Mouse (Mus musculus) MEL (cell line): ENCODE measurements around the gene Snrnp27. TPM values are rescaled to one million over a fixed set of nuclear protein-coding genes. Genes with fewer than 3 reads are reported as not detected.
A peak's percentile ranks its signal among the peaks of the same experiment; 100 is the strongest.

Experiments used
- DNase-seq: peaks from one replicate; pipeline ENCODE4 v3.0.0; 2011; ENCODE audit warnings: low read depth, low spot score
- H3K27ac ChIP-seq: 2 replicates; pipeline ENCODE4 v1.5.1; 2012; ENCODE audit warnings: low read depth, mild to moderate bottlenecking, control low read depth, low read length, moderate library complexity; ENCODE audit not compliant: control insufficient read depth
- H3K27me3 ChIP-seq, 2 experiments: fragments of 150-350 bp in 1 of 2; sonication (generic) in 1 of 2; 2 replicates each; pipeline ENCODE4 v1.6.1; 2012; ENCODE audit warnings: low read length in 2 of 2, mild to moderate bottlenecking in 2 of 2, improper control_type of control experiment in 1 of 2, moderate library complexity in 1 of 2; ENCODE audit not compliant: insufficient read depth in 2 of 2, control insufficient read depth in 1 of 2
- H3K36me3 ChIP-seq, 2 experiments: 2 replicates each; pipeline ENCODE4 v1.6.1; 2012 to 2014; ENCODE audit warnings: low read length in 2 of 2, improper control_type of control experiment in 1 of 2, inconsistent platforms in 1 of 2, mild to moderate bottlenecking in 1 of 2; ENCODE audit not compliant: insufficient read depth in 2 of 2, control insufficient read depth in 1 of 2
- H3K4me1 ChIP-seq, 2 experiments: fragments of 150-350 bp in 1 of 2; sonication (generic) in 1 of 2; 2 replicates each; pipeline ENCODE4 v1.6.1; 2012; ENCODE audit warnings: low read length in 2 of 2, improper control_type of control experiment in 1 of 2, mild to moderate bottlenecking in 1 of 2; ENCODE audit not compliant: insufficient read depth in 2 of 2, control insufficient read depth in 1 of 2
- H3K4me3 ChIP-seq, 2 experiments: fragments of 150-350 bp in 1 of 2; sonication (generic) in 1 of 2; 2 replicates each; pipeline ENCODE4 v1.5.1; 2012; ENCODE audit warnings: low read depth in 2 of 2, low read length in 2 of 2, mild to moderate bottlenecking in 2 of 2, moderate library complexity in 2 of 2, control low read depth in 1 of 2, improper control_type of control experiment in 1 of 2; ENCODE audit not compliant: control insufficient read depth in 1 of 2, insufficient read depth in 1 of 2
- H3K79me2 ChIP-seq: 2 replicates; pipeline ENCODE4 v1.6.1; 2012; ENCODE audit warnings: mild to moderate bottlenecking, low read length, moderate library complexity; ENCODE audit not compliant: control insufficient read depth, poor library complexity, insufficient read depth
- H3K9ac ChIP-seq: 2 replicates; pipeline ENCODE4 v1.6.1; 2012; ENCODE audit warnings: low read depth, mild to moderate bottlenecking, control low read depth, low read length, moderate library complexity; ENCODE audit not compliant: control insufficient read depth, poor library complexity, severe bottlenecking
- H3K9me3 ChIP-seq: fragments of 150-350 bp; sonication (generic); replicated peaks from 2 replicates; pipeline ENCODE4 v1.6.1; 2012; ENCODE audit warnings: mild to moderate bottlenecking, low read length, improper control_type of control experiment, moderate library complexity; ENCODE audit not compliant: insufficient read depth
- BHLHE40 ChIP-seq: IDR thresholded peaks from 2 replicates; pipeline ENCODE4 v1.6.1; 2012; ENCODE audit warnings: low read depth, mild to moderate bottlenecking, inconsistent platforms, low read length, improper control_type of control experiment, borderline replicate concordance
- CHD1 ChIP-seq: IDR thresholded peaks from 2 replicates; pipeline ENCODE4 v1.6.1; 2012; ENCODE audit warnings: low read depth, mild to moderate bottlenecking, inconsistent platforms, low read length, improper control_type of control experiment
- CHD2 ChIP-seq: IDR thresholded peaks from 2 replicates; pipeline ENCODE4 v1.6.1; 2011; ENCODE audit warnings: low read length, improper control_type of control experiment
- CTCF ChIP-seq, 3 experiments: IDR thresholded peaks in 2 of 3; conservative IDR thresholded peaks in 1 of 3; 2 replicates each; pipeline ENCODE4 v1.5.1; 2011 to 2012; ENCODE audit warnings: low read length in 3 of 3, low read depth in 2 of 3, mild to moderate bottlenecking in 2 of 3, improper control_type of control experiment in 1 of 3, inconsistent platforms in 1 of 3, mixed read lengths in 1 of 3, moderate library complexity in 1 of 3; ENCODE audit not compliant: control insufficient read depth in 1 of 3, insufficient read depth in 1 of 3, poor library complexity in 1 of 3, severe bottlenecking in 1 of 3
- E2F4 ChIP-seq: IDR thresholded peaks from 2 replicates; pipeline ENCODE4 v1.6.1; 2011; ENCODE audit warnings: low read depth, low read length, improper control_type of control experiment, borderline replicate concordance
- ELF1 ChIP-seq: IDR thresholded peaks from 2 replicates; pipeline ENCODE4 v1.6.1; 2014; ENCODE audit warnings: low read depth, mild to moderate bottlenecking, inconsistent platforms, low read length, improper control_type of control experiment, moderate library complexity
- EP300 ChIP-seq, 2 experiments: IDR thresholded peaks; 2 replicates each; pipeline ENCODE4 v1.6.1; 2011; ENCODE audit warnings: improper control_type of control experiment in 2 of 2, low read length in 2 of 2, low read depth in 1 of 2, mild to moderate bottlenecking in 1 of 2
- ETS1 ChIP-seq: IDR thresholded peaks from 2 replicates; pipeline ENCODE4 v1.6.1; 2012; ENCODE audit warnings: low read depth, mild to moderate bottlenecking, inconsistent platforms, low read length, improper control_type of control experiment, moderate library complexity
- GATA1 ChIP-seq: IDR thresholded peaks from 2 replicates; pipeline ENCODE4 v1.6.1; 2011; ENCODE audit warnings: low read depth, low read length, improper control_type of control experiment
- HCFC1 ChIP-seq: IDR thresholded peaks from 2 replicates; pipeline ENCODE4 v1.6.1; 2012; ENCODE audit warnings: low read depth, mild to moderate bottlenecking, inconsistent platforms, low read length, improper control_type of control experiment, moderate library complexity
- JUND ChIP-seq: IDR thresholded peaks from 2 replicates; pipeline ENCODE4 v1.6.1; 2011; ENCODE audit warnings: low read depth, mild to moderate bottlenecking, improper control_type of control experiment, low read length
- KAT2A ChIP-seq: conservative IDR thresholded peaks from 2 replicates; pipeline ENCODE4 v1.6.1; 2012; ENCODE audit warnings: low read depth, low read length, improper control_type of control experiment, inconsistent platforms
- MAFK ChIP-seq: IDR thresholded peaks from 2 replicates; pipeline ENCODE4 v1.6.1; 2011; ENCODE audit warnings: low read depth, mild to moderate bottlenecking, low read length, improper control_type of control experiment, borderline replicate concordance
- MAX ChIP-seq: IDR thresholded peaks from 2 replicates; pipeline ENCODE4 v1.6.1; 2011; ENCODE audit warnings: low read length, improper control_type of control experiment
- MAZ ChIP-seq: IDR thresholded peaks from 2 replicates; pipeline ENCODE4 v1.6.1; 2012; ENCODE audit warnings: low read depth, mild to moderate bottlenecking, inconsistent platforms, low read length, improper control_type of control experiment
- MEF2A ChIP-seq: IDR thresholded peaks from 2 replicates; pipeline ENCODE4 v1.6.1; 2014; ENCODE audit warnings: low read depth, mild to moderate bottlenecking, inconsistent platforms, low read length, improper control_type of control experiment; ENCODE audit not compliant: poor library complexity, insufficient replicate concordance, severe bottlenecking; ENCODE audit errors: extremely low read depth
- MXI1 ChIP-seq: IDR thresholded peaks from 2 replicates; pipeline ENCODE4 v1.6.1; 2011; ENCODE audit warnings: mild to moderate bottlenecking, low read depth, low read length, improper control_type of control experiment
- MYB ChIP-seq: IDR thresholded peaks from 2 replicates; pipeline ENCODE4 v1.6.1; 2011; ENCODE audit warnings: mild to moderate bottlenecking, low read depth, low read length, improper control_type of control experiment
- NELFE ChIP-seq: IDR thresholded peaks from 2 replicates; pipeline ENCODE4 v1.6.1; 2011; ENCODE audit warnings: low read depth, low read length, improper control_type of control experiment
- POLR2A ChIP-seq, 2 experiments: IDR thresholded peaks; 2 replicates each; pipeline ENCODE4 v1.6.1; 2011 to 2012; ENCODE audit warnings: low read length in 2 of 2, mild to moderate bottlenecking in 2 of 2, control low read depth in 1 of 2, improper control_type of control experiment in 1 of 2, low read depth in 1 of 2, moderate library complexity in 1 of 2; ENCODE audit not compliant: control insufficient read depth in 1 of 2, insufficient read depth in 1 of 2, poor library complexity in 1 of 2
- POLR2AphosphoS2 ChIP-seq: IDR thresholded peaks from 2 replicates; pipeline ENCODE4 v1.6.1; 2011; ENCODE audit warnings: low read length, improper control_type of control experiment
- POLR2AphosphoS5 ChIP-seq: IDR thresholded peaks from 2 replicates; pipeline ENCODE4 v1.6.1; 2012; ENCODE audit warnings: low read depth, borderline replicate concordance, mild to moderate bottlenecking, inconsistent platforms, low read length, moderate library complexity, mixed read lengths
- RAD21 ChIP-seq: IDR thresholded peaks from 2 replicates; pipeline ENCODE4 v1.6.1; 2011; ENCODE audit warnings: mild to moderate bottlenecking, low read depth, low read length, improper control_type of control experiment
- RCOR1 ChIP-seq: IDR thresholded peaks from 2 replicates; pipeline ENCODE4 v1.6.1; 2012; ENCODE audit warnings: low read depth, mild to moderate bottlenecking, inconsistent platforms, low read length, improper control_type of control experiment
- SIN3A ChIP-seq: IDR thresholded peaks from 2 replicates; pipeline ENCODE4 v1.6.1; 2012; ENCODE audit warnings: low read length, improper control_type of control experiment, inconsistent platforms
- SMC3 ChIP-seq: IDR thresholded peaks from 2 replicates; pipeline ENCODE4 v1.6.1; 2011; ENCODE audit warnings: low read depth, low read length, improper control_type of control experiment
- TAL1 ChIP-seq: IDR thresholded peaks from 2 replicates; pipeline ENCODE4 v1.6.1; 2012; ENCODE audit warnings: mild to moderate bottlenecking, inconsistent platforms, low read length, moderate library complexity, mixed read lengths
- TBP ChIP-seq: IDR thresholded peaks from 2 replicates; pipeline ENCODE4 v1.8.0; 2011; ENCODE audit warnings: low read depth, low read length, improper control_type of control experiment
- TCF12 ChIP-seq: IDR thresholded peaks from 2 replicates; pipeline ENCODE4 v1.6.1; 2014; ENCODE audit warnings: low read depth, mild to moderate bottlenecking, inconsistent platforms, low read length, improper control_type of control experiment, moderate library complexity
- USF1 ChIP-seq: IDR thresholded peaks from 2 replicates; pipeline ENCODE4 v1.6.1; 2014; ENCODE audit warnings: low read depth, mild to moderate bottlenecking, inconsistent platforms, low read length, improper control_type of control experiment, moderate library complexity
- USF2 ChIP-seq, 2 experiments: IDR thresholded peaks; 2 replicates each; pipeline ENCODE4 v1.6.1; 2011 to 2012; ENCODE audit warnings: improper control_type of control experiment in 2 of 2, low read length in 2 of 2, borderline replicate concordance in 1 of 2, inconsistent platforms in 1 of 2, low read depth in 1 of 2, mild to moderate bottlenecking in 1 of 2; ENCODE audit not compliant: insufficient read depth in 1 of 2
- ZC3H11A ChIP-seq: IDR thresholded peaks from 2 replicates; pipeline ENCODE4 v1.6.1; 2012; ENCODE audit warnings: low read depth, mild to moderate bottlenecking, inconsistent platforms, low read length, improper control_type of control experiment
- ZKSCAN1 ChIP-seq: IDR thresholded peaks from 2 replicates; pipeline ENCODE4 v1.6.1; 2012; ENCODE audit warnings: low read depth, mild to moderate bottlenecking, inconsistent platforms, low read length, improper control_type of control experiment, moderate library complexity
- ZMIZ1 ChIP-seq: IDR thresholded peaks from 2 replicates; pipeline ENCODE4 v1.6.1; 2012; ENCODE audit warnings: low read depth, mild to moderate bottlenecking, inconsistent platforms, low read length, improper control_type of control experiment, moderate library complexity
- ZNF384 ChIP-seq: IDR thresholded peaks from 2 replicates; pipeline ENCODE4 v1.6.1; 2012; ENCODE audit warnings: low read depth, mild to moderate bottlenecking, inconsistent platforms, low read length, improper control_type of control experiment
- polyA plus RNA-seq, 2 experiments: library from polyadenylated mRNA; stranded (reverse) in 1 of 2; unstranded in 1 of 2; fragments of >175 nt in 1 of 2; fragments of >200 nt in 1 of 2; gene quantifications; 2 replicates each; pipeline versions ENCODE4 v1.2.1 to v1.2.4; 2012; ENCODE audit warnings: low replicate concordance in 2 of 2, low read depth in 1 of 2; ENCODE audit not compliant: insufficient read length in 2 of 2, insufficient read depth in 1 of 2, missing spikeins in 1 of 2
- total RNA-seq: library from RNA; depleted of rRNA; stranded (reverse); fragments of 300-350 nt; gene quantifications from 2 replicates; pipeline ENCODE4 v1.2.3, GENCODE M21; 2012

Snrnp27 gene
- total and polyA plus RNA-seq, 3 experiments, result 79.3 to 225 (median 106) TPM

GRCm38 (mm10) chr6:86665560-86666307 is 18.6 kb downstream of the Snrnp27 start:
- Histone ChIP-seq H3K9me3 (no peaks in the 10 kb centered on the region), H3K4me1 (peaks cover 12 to 22% of the 10 kb centered on the region in 2 experiments), H3K9ac (peak overlapping the region; percentile 84), H3K27ac (peak overlapping the region; percentile 99), H3K27me3 (no peaks in the 10 kb centered on the region), H3K36me3 (peaks cover 0 to 19% of the 10 kb centered on the region in 2 experiments; a peak in 2 of 4 replicates), H3K4me3 (peak overlapping the region; percentile 49 to 51), H3K79me2 (peaks cover 3% of the 10 kb centered on the region)
- peak; percentile 89 for DNase-seq
- TF ChIP-seq POLR2AphosphoS5 (no peak), BHLHE40 (peak; percentile 95), POLR2AphosphoS2 (peak; percentile 26; the same call in 1 of the 2 replicates), ETS1 (peak; percentile 75), MAX (peak; percentile 91), NELFE (peak; percentile 65), RAD21 (no peak; the same call in none of the 2 replicates), MEF2A (no peak), ZC3H11A (no peak), TAL1 (peak; percentile 49; the same call in 1 of the 2 replicates), MXI1 (peak; percentile 92), MYB (0 out of 2 replicates have a peak, but pooled peaks have one; percentile 38), USF2 (IDR thresholded peaks at IDR 0.05; ENCODE audit: borderline replicate concordance in 1 of 2, insufficient read depth in 1 of 2, low read depth in 1 of 2, low read length in 2 of 2) (no peak), ZMIZ1 (0 out of 2 replicates have a peak, but pooled peaks have one; percentile 28), ZKSCAN1 (0 out of 2 replicates have a peak, but pooled peaks have one; percentile 12), ELF1 (no peak), POLR2A (IDR thresholded peaks at IDR 0.05; ENCODE audit: control insufficient read depth in 1 of 2, insufficient read depth in 1 of 2, low read depth in 1 of 2, low read length in 2 of 2, poor library complexity in 1 of 2) (peak; percentile 14 to 64; a peak in 2 of 4 replicates), CHD1 (peak; percentile 25; the same call in 1 of the 2 replicates), E2F4 (no peak), KAT2A (no peak), HCFC1 (no peak), TCF12 (peak; percentile 52; the same call in 1 of the 2 replicates), RCOR1 (peak; percentile 61), USF1 (no peak), TBP (peak; percentile 89), JUND (no peak), MAZ (no peak; the same call in 1 of the 2 replicates), SMC3 (peak; percentile 36), ZNF384 (0 out of 2 replicates have a peak, but pooled peaks have one; percentile 29), GATA1 (peak; percentile 60), MAFK (0 out of 2 replicates have a peak, but pooled peaks have one; percentile 42), CTCF (IDR thresholded peaks at IDR 0.05 in 2 of 3, conservative IDR thresholded peaks at IDR 0.05 in 1 of 3; ENCODE audit: control insufficient read depth in 1 of 3, insufficient read depth in 1 of 3, low read depth in 2 of 3, low read length in 3 of 3, poor library complexity in 1 of 3, severe bottlenecking in 1 of 3) (no peak), CHD2 (no peak), SIN3A (peak; percentile 90), EP300 (IDR thresholded peaks at IDR 0.05; ENCODE audit: low read depth in 1 of 2, low read length in 2 of 2) (peak; percentile 59 to 61)
